Mouse (Mus musculus) T-cell, adult 2 months (primary cell): ENCODE measurements at regions not wholly inside any gene's neighbourhood (a gene's known extent, or its start where the extent isn't known, plus 50 kb on each side); places are given as distances from the start of the nearest gene placed in this dataset.

Source experiments
- DNase-seq: peaks from one replicate; pipeline ENCODE4 v3.0.0; 2022; ENCODE audit warnings: low spot score

- DNase-seq: no peak
Observed at GRCm38 (mm10) chr11:20929426-20929825, 98.6 kb upstream of the Lgalsl start.

DNA sequence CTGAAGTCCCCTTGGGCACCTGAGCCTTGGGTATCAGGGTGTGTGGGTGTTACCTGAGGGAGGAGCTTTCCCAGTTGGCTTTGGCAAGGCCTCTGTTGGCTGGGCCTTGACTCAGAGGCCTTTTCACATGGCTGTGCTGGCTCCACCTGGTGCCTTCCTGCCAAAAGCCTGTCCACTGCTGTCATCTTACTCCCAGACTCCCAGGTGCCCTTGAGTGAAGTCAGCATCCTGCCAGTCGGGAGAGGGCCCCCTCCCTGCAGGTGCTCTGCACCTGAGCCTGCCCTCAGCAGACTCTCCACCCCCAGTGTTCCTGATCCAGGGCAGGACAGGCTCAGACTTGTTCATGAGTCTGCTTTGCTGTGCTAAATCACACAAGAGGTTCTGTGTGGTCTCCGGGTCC lies 99.2 kb upstream of the Lgalsl start:
- no peak for DNase-seq

- DNase-seq: no peak
Observed at GRCm38 (mm10) chr11:20930573-20930972, 99.7 kb upstream of the Lgalsl start.

GRCm38 (mm10) chr11:20934191-20935062 lies 103.6 kb upstream of the Lgalsl start:
- no peak for DNase-seq

GRCm38 (mm10) chr11:20935063-20935370 lies 104.2 kb upstream of the Lgalsl start:
- no peak for DNase-seq

DNA sequence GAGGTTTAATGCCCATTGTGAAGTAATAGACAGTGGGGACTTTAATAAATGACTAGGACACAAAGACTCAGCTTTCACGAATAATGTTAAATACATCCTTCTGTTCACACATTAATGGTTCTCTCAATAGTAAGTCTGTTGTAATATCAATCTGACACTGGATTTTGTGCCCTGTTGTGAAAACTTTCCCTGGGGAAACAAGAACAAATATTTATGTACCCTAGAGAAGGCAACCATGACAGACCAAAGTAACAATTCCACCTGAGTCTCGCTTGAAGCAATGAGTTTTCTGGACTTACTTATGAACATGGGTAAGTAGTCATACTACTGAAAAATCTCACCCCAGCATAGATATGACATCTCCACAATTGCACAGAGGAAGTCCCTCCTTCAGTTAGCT lies 105.1 kb upstream of the Lgalsl start:
- DNase-seq: no peak

DNA sequence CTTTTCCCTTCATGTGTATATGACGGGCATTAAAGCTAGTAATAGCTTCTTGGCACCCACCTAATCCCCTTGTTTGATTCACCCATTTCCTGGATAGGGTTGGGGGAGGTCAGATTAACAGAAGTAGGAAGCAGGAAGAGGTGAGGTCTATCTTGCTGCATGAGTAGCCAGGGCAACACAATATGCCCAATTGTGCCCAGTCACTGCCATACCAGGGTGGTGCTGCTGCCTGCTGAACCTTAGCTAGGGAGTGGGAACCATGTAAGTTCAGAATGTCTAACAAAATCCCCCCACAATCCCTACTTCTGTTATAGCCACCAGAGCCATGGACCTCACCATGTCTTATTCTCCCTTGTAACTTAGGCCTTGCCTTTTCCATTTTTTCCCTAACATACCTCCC lies 106.1 kb upstream of the Lgalsl start:
- no peak for DNase-seq

DNA sequence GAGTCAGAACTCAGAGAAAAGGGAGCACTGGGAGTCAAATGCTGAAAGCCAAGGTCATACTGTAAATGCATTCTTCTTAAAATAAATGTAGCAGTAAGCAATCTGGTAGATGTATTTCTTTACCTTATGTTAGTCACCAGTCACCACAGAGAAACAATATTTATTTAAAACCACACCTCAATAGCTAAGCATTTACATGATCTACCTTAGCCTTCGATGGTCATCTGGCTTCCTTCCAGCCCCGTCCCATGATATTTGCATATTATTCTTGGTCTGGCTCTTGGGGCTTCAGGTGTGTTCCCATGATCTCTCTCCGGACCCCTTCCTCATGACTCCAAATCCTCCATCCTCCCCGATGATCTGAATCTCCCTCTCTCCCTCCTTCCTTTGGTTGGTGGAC lies 107.1 kb upstream of the Lgalsl start:
- DNase-seq: no peak

DNA sequence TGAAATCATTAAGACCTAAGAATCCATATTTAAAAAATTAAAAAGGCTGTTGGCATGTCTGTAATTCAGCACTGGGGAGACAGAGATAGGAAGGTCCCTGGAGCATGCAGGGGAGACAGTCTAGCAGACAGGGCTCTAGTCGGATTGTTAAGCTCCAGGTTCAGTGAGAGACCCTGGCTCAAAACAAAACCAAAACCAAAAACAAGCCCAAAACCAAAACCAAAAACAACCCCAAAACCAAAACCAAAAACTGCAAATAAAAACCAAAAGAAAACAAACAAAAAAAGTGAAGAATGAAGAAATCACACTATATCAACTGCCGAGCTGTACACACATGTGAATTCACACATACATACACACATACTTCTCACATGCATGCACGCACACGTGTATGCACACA lies 108.8 kb upstream of the Lgalsl start:
- no peak for DNase-seq

DNA sequence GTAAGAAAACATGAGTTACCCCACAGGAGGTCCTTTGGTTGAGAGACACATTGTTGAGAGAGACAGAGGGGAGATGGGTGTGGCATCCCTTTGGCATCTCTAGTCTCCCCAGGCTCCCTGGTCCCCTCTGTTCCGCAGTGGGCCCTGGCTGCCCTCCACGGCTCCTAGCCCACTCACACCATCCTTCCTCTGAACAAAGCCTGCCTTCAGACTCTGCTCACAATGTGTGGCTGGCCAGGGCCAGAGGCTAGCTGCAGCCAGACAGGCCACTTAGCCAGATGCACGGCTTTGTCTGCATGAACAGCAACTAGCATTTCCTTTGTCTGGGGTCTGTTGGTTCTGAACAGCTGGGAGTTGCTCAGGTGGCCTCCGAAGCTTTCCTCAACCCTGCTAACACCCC lies 110.7 kb upstream of the Lgalsl start:
- DNase-seq: no peak

- no peak for DNase-seq
Observed at GRCm38 (mm10) chr11:20955561-20955960, 124.7 kb upstream of the Lgalsl start.

DNA sequence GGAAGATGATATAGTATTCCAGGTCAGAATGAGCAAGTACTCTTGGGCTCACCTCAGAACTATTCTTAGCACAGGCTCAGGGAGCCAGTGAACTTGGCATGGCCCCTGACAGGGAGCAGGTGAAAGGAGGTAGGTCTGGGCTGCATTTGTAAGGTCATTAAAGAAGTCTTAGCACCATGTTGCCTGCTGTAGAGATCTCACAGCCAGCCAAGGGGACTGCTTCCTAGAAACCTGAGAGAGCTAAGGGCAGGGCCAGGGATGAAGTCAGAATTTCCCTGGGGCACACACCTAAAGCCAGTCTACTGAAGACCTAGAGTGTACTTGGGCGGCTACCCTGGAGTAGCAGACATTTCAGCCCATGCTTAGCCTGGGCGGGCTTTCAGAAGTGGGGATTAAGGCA lies 126.9 kb upstream of the Lgalsl start:
- no peak for DNase-seq

DNA sequence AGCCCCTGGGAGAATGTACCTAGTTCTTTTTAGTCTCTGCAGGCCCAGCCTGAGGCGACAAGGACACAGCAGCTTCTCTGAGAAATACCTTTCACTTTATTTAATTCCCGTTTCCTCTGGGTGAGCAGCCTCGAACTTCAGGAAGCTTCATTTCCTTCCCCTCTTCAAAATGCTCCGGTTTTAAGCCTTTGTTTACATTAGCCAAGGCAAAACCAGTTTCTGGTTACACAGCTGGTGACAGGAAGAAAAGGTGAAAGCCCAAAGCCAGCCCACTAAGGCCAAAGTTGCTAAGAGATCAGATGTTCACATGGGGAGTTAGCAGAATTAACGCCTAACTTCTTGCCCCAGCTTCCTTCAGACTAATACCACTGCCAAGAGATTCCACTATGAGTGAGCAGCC lies 127.4 kb upstream of the Lgalsl start:
- DNase-seq: no peak

DNA sequence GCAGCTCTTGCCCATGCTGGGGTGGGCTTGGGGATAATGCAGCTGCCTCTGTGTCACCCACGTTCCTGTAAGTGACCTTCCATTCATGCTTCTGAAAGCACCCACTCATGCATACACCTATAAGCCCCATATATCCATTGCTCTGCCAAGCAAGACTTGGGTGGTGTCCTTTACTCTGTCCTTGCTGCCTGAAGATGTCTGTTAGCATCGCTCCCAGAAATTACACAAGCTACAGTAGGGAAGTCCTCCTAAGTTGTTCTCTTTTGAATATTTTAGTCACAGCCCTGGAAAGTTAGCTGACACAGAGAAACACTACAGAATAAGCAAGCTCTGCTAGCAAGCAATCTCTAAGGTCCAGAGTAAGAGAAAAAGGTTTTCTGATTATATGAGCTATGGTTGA lies 129.2 kb upstream of the Lgalsl start:
- no peak for DNase-seq

GRCm38 (mm10) chr11:20960750-20961149 lies 129.9 kb upstream of the Lgalsl start:
- no peak for DNase-seq

GRCm38 (mm10) chr11:20961626-20962025 lies 129.5 kb upstream of the Peli1 start:
- no peak for DNase-seq

- DNase-seq: no peak
Observed at GRCm38 (mm10) chr11:20965575-20966239, 125.4 kb upstream of the Peli1 start.

GRCm38 (mm10) chr11:20967321-20967984 lies 123.6 kb upstream of the Peli1 start:
- DNase-seq: no peak

DNA sequence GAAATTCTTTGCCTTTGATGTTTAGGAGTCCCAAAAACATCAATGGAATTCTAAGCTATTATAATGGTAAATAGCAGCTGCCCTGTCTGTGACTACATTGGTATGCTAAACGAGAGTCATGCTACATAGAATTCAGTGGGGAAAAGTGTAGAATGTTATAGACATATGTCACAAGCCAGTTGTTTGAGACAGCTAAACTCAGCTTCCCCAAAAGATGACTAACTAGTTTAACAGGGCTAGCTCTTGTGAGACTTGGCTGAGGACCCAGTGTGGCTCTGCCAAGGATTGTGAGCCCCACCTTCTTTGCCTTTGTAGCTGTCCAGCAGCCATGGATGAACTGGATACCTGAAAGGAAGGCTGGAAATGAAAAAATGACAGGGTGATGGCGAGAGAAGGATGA lies 122.8 kb upstream of the Peli1 start:
- no peak for DNase-seq

GRCm38 (mm10) chr11:20973141-20973540 lies 118.0 kb upstream of the Peli1 start:
- DNase-seq: no peak

- DNase-seq: no peak
Observed at GRCm38 (mm10) chr11:20981588-20981987, 109.5 kb upstream of the Peli1 start.

GRCm38 (mm10) chr11:20982010-20982409 lies 109.1 kb upstream of the Peli1 start:
- no peak for DNase-seq

DNA sequence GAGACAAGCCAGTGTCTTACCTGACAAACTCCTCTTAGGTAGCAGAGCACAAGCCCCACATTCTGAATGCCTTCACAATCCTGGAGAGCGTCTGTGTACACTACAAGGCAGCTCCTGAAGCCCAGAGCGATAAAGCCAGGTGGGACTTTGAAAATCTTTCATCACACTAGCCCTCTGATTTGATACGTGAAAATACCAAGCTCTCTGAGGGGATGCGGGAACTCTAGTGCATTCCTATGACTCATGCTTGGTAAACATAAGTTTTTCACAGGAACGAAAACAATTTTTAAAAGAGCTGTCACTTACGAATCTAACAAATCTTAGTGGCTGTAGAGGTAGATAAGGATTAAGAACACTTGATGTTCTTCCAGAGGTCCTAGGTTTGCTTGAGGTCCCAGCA lies 108.6 kb upstream of the Peli1 start:
- no peak for DNase-seq
